Mouse (Mus musculus) stomach, postnatal 0 days (tissue): Measurements from ENCODE around the gene H2-Ab1. TPM values are rescaled to one million over a fixed set of nuclear protein-coding genes. Genes with fewer than 3 reads are reported as not detected.
"Not testable (repeated sequence)": the region's sequence is repeated elsewhere in the genome, so short reads cannot be mapped to it uniquely, and the experiment has no call there.

Source experiments
- ATAC-seq: fragments of 200-750 bp; cut with Nextera tagmentation; 2 replicates; pipeline ENCODE4 v1.8.0; 2017; ENCODE audit not compliant: low FRiP score, low TSS enrichment
- DNase-seq: peaks from one replicate; pipeline ENCODE4 v3.0.0-alpha.2; 2016; ENCODE audit warnings: low spot score
- H3K27ac ChIP-seq: fragments of 300-500 bp; sonication (generic); replicated peaks from 2 replicates; pipeline ENCODE4 v1.5.1; 2014; ENCODE audit warnings: mild to moderate bottlenecking, control low read depth
- H3K27me3 ChIP-seq: fragments of 300-500 bp; sonication (generic); 2 replicates; pipeline ENCODE4 v1.6.1; 2014; ENCODE audit warnings: low read length; ENCODE audit not compliant: control insufficient read depth, insufficient read depth
- H3K36me3 ChIP-seq: fragments of 300-500 bp; sonication (generic); 2 replicates; pipeline ENCODE4 v1.6.1; 2014; ENCODE audit warnings: low read length, mixed read lengths; ENCODE audit not compliant: control insufficient read depth, insufficient read depth
- H3K4me1 ChIP-seq: fragments of 300-500 bp; sonication (generic); replicated peaks from 2 replicates; pipeline ENCODE4 v1.6.1; 2014; ENCODE audit warnings: antibody characterized with exemption; ENCODE audit not compliant: control insufficient read depth, insufficient read depth
- H3K4me2 ChIP-seq: fragments of 300-500 bp; sonication (generic); replicated peaks from 2 replicates; pipeline ENCODE4 v1.6.1; 2014; ENCODE audit warnings: low read depth, mild to moderate bottlenecking, control low read depth, moderate library complexity
- H3K4me3 ChIP-seq: fragments of 300-500 bp; sonication (generic); 2 replicates; pipeline ENCODE4 v1.5.1; 2014; ENCODE audit warnings: low read depth, low read length, control low read depth
- H3K9ac ChIP-seq: fragments of 300-500 bp; sonication (generic); 2 replicates; pipeline ENCODE4 v1.6.1; 2014; ENCODE audit warnings: mild to moderate bottlenecking, low read length, control low read depth, mixed read lengths
- H3K9me3 ChIP-seq: fragments of 300-500 bp; sonication (generic); 2 replicates; pipeline ENCODE4 v1.6.1; 2016; ENCODE audit warnings: low read length; ENCODE audit not compliant: control insufficient read depth
- CTCF ChIP-seq: IDR thresholded peaks from 2 replicates; pipeline ENCODE4 v1.5.1; 2016; ENCODE audit warnings: antibody characterized with exemption, low read depth, mild to moderate bottlenecking, moderate library complexity
- EP300 ChIP-seq: optimal IDR thresholded peaks from 2 replicates; pipeline ENCODE3; 2016; ENCODE audit warnings: antibody characterized with exemption
- WGBS: fragments of 180-500 bp; shearing (Covaris S2); extraction: QIAGEN DNeasy Blood & Tissue Kit; methylation state at CpG from one replicate; pipeline ENCODE4 v1.1.7; 2014; 5-methylcytosine and 5-hydroxymethylcytosine counted together
- polyA plus RNA-seq: library from polyadenylated mRNA; unstranded; fragments of >200 nt; fragmentation: Nextera tagmentation; extraction: Ambion mirVana; gene quantifications from 2 replicates; pipeline ENCODE4 v1.2.1, GENCODE M21; 2015

Gene H2-Ab1
- polyA plus RNA-seq, 1 experiment from 2014 or later: 20.1 TPM

DNA sequence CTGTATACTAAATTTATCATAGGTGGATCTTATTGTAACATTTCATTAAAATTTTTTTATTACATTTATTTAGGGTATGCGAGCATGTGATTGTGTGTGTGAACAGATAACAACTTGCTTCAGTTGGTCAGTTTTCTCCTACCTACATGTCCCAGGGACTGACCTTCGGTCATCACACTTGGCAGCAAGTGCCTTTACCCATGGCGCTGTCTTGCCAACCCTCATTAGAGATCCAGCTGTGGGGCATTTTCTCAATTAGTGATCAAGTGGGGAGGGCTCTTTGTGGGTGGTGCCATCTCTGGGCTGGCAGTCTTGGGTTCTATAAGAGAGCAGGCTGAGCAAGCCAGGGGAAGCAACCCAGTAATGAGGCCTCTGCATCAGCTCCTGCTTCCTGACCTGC lies 32.7 kb upstream of the H2-Ab1 start:
- Histone ChIP-seq H3K27me3 (no peaks in the 10 kb centered on the region), H3K4me1 (no peaks in the 10 kb centered on the region), H3K36me3 (no peaks in the 10 kb centered on the region), H3K9me3 (no peaks in the 10 kb centered on the region), H3K4me2 (no peak overlapping the region), H3K27ac (no peak overlapping the region), H3K4me3 (no peak overlapping the region), H3K9ac (no peak overlapping the region)
- ATAC-seq: no peak
- DNase-seq: no peak
- TF ChIP-seq EP300 (no peak), CTCF (no peak)
- whole genome bisulfite sequencing: 93% methylated on average over 3 of the region's 3 CpGs

DNA sequence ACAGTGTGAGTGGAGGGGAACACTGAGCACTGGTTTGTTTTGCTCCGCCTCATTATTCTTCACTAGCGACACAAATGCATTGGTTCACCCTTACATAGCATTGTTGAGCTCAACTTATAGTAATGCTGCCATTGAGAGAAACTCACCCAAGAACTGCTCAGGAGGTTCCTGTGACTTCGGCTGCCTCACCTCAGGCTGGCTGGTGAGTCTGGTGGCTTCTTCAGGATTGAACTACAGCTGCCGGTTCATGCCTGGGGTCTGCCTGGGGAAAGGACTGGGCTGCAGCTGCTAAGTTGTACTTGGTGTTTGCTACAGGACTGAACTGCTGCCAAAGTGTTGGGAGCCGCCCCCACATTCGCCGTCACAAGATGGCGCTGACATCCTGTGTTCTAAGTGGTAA lies 32.1 kb upstream of the H2-Ab1 start:
- Histone ChIP-seq H3K27ac (no peak overlapping the region), H3K36me3 (no peaks in the 10 kb centered on the region), H3K9ac (no peak overlapping the region), H3K27me3 (no peaks in the 10 kb centered on the region), H3K4me3 (no peak overlapping the region), H3K9me3 (no peaks in the 10 kb centered on the region), H3K4me1 (no peaks in the 10 kb centered on the region), H3K4me2 (no peak overlapping the region)
- DNase-seq (no peak), ATAC-seq (no peak)
- no peak for TF ChIP-seq EP300
- no peak for TF ChIP-seq CTCF
- 95% methylated on average over 8 of the region's 8 CpGs for WGBS

DNA sequence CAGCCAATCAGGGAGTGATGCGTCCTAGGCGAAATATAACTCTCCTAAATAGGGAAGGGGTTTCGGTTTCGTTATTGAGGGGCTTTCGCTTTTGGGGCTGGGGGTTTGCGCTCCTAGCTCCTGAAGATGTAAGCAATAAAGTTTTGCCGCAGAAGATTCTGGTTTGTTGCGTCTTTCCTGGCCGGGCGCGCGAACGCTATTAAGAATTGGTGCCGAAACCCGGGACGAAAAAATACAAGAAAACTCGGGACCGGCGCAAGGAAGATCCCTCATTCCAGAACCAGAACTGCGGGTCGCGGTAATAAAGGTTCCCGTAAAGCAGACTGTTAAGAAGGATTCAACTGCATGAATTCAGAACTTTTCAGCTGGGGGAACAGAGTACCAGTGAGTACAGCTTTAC lies 31.6 kb upstream of the H2-Ab1 start:
- H3K4me1 ChIP-seq, H3K27me3 ChIP-seq, H3K4me2 ChIP-seq, ATAC-seq, H3K9ac ChIP-seq, H3K27ac ChIP-seq, H3K9me3 ChIP-seq, H3K4me3 ChIP-seq, DNase-seq, H3K36me3 ChIP-seq: not testable (repeated sequence)
- 96% methylated on average over 12 of the region's 23 CpGs for WGBS

DNA sequence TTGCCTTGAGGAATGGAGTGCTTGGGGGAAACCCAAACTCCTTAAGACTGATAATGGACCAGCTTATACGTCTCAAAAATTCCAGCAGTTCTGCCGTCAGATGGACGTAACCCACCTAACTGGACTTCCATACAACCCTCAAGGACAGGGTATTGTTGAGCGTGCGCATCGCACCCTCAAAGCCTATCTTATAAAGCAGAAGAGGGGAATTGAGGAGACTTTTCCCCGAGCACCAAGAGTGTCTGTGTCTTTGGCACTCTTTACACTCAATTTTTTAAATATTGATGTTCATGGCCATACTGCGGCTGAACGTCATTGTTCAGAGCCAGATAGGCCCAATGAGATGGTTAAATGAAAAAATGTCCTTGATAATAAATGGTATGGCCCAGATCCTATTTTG lies 26.5 kb upstream of the H2-Ab1 start:
- not testable (repeated sequence) for H3K27ac ChIP-seq, ATAC-seq, H3K27me3 ChIP-seq, H3K4me1 ChIP-seq, DNase-seq, H3K36me3 ChIP-seq, H3K9me3 ChIP-seq, H3K4me3 ChIP-seq, H3K4me2 ChIP-seq, H3K9ac ChIP-seq
- 92% methylated on average over 5 of the region's 9 CpGs for WGBS

DNA sequence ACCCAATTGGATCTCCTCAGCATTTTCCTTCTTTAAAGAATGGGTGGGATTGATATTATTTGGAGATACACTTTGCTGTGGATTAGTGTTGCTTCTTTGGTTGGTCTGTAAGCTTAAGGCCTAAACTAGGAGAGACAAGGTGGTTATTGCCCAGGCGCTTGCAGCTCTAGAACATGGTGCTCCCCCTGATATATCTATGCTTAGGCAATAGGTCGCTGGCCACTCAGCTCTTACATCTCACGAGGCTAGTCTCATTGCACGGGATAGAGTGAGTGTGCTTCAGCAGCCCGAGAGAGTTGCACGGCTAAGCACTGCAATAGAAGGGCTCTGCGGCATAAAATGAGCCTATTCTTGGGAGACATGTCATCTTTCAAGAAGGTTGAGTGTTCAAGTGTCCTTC lies 25.5 kb upstream of the H2-Ab1 start:
- not testable (repeated sequence) for H3K9ac ChIP-seq, ATAC-seq, H3K36me3 ChIP-seq, H3K27ac ChIP-seq, DNase-seq, H3K4me2 ChIP-seq, H3K9me3 ChIP-seq, H3K27me3 ChIP-seq, H3K4me1 ChIP-seq, H3K4me3 ChIP-seq
- WGBS: 100% methylated on average over 2 of the region's 7 CpGs

DNA sequence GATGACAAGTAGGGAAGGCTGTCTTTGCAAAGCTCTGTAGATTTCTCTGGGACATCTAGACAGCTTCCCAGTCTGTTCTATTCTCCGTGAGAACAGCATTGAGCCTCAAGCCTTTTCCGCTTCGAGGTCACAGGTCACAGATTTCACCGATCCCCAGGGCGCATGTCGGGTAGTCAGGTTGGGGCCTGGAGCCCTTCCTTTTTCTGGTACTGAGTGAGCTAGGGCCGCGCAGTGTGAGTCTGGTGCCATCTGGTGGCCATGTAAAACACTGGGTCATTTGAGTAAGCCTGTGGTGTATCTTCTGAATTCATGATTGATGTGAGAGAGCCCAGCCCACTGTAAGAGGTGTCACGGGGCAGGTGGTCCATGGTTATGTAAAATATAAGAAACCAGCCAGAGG lies 22.6 kb upstream of the H2-Ab1 start:
- DNase-seq: peak; percentile 67
- Histone ChIP-seq H3K4me2 (no peak overlapping the region), H3K9ac (no peak overlapping the region), H3K4me1 (no peaks in the 10 kb centered on the region), H3K4me3 (no peak overlapping the region), H3K36me3 (no peaks in the 10 kb centered on the region), H3K27ac (no peak overlapping the region), H3K27me3 (no peaks in the 10 kb centered on the region), H3K9me3 (no peaks in the 10 kb centered on the region)
- peak; percentile 95 for TF ChIP-seq CTCF
- no peak for TF ChIP-seq EP300
- peak; percentile 84 for ATAC-seq
- 42% methylated on average over 9 of the region's 9 CpGs for WGBS

DNA sequence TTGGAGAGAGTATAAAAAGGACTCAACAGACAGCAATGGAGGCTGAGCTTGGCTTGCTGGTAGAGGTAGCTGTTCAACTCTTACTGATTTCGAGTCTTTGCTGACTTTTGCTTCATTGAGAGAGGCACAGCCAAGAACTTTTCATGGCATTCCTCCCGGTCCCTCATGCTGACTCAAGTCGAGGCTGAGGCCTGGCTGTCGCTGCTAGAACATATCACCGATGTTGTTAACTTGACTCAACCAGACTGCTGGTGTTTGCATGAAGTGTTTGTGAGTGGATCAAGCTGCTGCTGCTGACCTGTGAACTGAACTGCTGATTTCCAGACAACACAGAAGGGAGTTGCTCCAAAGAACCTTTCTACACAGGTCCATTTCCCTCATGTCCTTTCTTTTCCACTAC lies 20.8 kb upstream of the H2-Ab1 start:
- ATAC-seq: no peak
- Histone ChIP-seq H3K36me3 (no peaks in the 10 kb centered on the region), H3K9me3 (no peaks in the 10 kb centered on the region), H3K4me2 (no peak overlapping the region), H3K27ac (no peak overlapping the region), H3K27me3 (no peaks in the 10 kb centered on the region), H3K4me1 (no peaks in the 10 kb centered on the region), H3K4me3 (no peak overlapping the region), H3K9ac (no peak overlapping the region)
- WGBS: 77% methylated on average over 5 of the region's 5 CpGs
- TF ChIP-seq EP300 (no peak), CTCF (no peak)
- DNase-seq: no peak
